Mouse (Mus musculus) ovary, postnatal 10 days (tissue): ENCODE data around the gene Vps25.

Experiments
- DNase-seq: peaks from one replicate; pipeline ENCODE4 v3.0.0; 2022; ENCODE audit warnings: low spot score

Gene Vps25

GRCm38 (mm10) chr11:101276319-101277070, 23.0 kb downstream of the Vps25 start:
- no peak for DNase-seq

DNA sequence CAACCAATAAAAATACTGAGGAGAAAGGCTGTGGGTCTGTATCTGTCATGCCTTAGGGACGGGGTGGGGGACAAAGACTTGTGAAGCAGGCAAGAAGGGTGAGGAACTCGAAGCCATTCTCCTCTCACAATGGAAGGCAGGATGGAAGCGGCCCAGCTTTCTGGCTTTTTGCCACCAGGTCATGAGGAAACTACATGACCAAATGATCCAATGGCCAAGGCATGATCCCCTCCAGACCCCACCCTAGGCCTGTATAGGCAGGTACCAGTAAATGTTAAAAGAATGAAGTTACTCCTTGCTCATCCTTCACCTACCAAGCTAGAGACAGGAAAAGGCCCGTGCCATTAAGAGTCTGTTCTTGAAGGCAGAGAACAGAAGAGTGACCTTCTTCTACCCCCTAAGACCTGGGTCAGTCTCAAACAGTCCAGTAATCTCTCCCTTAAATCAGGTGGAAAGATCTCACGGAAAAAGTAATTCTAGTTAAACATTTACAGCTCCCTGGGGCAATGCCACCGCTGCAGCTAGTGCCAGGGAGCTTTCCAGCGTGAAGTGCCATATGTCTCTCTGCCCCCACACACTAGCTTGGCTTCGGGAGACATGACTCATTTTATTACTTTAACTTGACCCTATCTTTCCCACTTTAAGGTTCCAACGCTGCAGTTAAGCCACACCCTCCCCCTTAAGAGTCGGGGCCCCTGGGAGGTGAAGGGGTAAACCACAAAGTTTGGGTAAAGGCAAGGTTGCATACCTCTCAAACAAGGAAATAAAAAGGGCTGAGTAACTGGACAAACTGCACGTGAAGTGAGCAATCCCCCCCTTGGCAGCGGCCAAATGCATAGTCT, 24.1 kb downstream of the Vps25 start:
- DNase-seq, result no peak

- DNase-seq, result peak; percentile 63
Observed at GRCm38 (mm10) chr11:101278223-101279192, 25.0 kb downstream of the Vps25 start, which contains the start of the genes Cntd1 and Coa3. TSS of gene Cntd1 (plus strand) at chr11:101279012. TSS of gene Coa3 (minus strand) at chr11:101279114.

GRCm38 (mm10) chr11:101279193-101279569, 25.7 kb downstream of the Vps25 start:
- no peak for DNase-seq

DNA sequence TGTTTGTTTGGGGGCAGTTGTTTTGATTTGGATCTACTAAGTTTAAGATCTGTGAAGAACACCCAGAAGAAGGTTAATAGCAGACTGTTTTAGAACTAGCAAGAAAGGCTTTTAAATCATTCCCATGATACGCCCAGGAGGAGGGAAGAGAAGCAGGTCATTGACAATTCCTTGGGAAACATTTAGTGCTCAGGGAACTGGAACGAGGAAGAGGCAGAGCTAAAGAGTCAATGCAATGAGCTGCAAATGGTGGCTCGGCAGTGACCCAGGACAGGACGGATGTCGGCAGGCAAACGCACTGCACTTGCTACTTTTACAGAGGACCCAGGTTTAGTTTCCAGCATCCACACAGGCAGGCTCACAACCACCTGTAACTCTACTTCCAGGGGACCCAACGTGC, 27.3 kb downstream of the Vps25 start:
- no peak for DNase-seq

DNA sequence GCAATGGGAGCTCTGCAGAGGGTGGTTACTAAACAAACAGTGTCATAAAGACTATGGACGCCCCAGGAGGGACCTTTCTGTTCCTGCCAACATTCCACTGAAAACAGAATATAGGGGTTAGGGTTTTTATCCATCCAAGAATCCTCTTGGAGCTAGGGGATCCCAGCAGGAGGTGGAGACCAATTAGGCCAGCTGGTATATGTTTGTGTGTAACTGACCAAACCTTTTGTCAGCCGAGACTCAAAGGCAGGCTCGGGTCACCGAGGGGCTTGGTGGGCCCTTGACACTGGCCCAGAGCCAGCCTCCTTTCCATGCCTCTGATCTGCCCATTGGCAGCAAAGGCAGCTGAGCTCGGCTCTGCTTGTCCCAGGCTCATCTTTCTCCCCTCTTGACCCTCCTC, 29.4 kb downstream of the Vps25 start:
- no peak for DNase-seq

GRCm38 (mm10) chr11:101283805-101284204, 30.3 kb downstream of the Vps25 start:
- DNase-seq, result no peak

- no peak for DNase-seq
Observed at GRCm38 (mm10) chr11:101287306-101287705, 33.8 kb downstream of the Vps25 start.

DNA sequence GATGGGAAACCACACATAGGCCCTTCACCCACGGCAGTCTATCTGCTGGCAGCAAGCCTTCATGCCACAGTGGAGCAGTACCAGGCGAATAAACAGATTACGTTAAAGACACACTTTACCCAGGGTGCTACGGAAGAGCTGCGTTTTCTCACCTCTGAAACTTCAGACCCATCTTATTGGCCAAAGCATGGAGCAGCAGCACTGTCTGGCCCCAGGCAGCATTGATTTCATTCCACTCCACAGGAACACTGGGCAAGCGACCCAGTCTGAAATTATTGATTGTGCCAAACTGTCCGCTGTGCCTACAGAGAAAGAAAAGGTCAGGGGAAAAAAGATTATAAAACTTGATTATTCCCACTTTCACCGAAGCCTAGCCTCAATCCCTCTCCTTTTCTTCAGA, 37.7 kb downstream of the Vps25 start:
- DNase-seq, result no peak

DNA sequence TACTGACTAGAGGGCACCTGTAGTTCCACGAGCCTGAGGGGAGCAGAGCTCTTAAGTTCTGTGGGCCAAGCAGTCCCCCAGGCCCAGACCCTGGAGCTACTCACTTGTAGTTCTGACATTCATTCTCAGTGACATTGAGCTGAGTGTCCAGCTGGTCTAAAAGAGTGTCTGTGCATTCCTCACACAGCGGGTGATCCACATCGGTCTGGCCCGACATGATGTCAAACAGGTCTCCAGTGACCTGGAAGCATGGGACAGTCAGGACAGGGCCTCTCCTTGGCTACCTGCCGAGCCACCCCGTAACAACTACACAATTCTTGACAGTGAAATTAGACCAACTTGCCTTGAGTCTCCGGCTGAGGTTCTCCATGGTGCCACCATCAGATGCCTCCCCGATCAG, 41.7 kb downstream of the Vps25 start:
- DNase-seq, result no peak

- no peak for DNase-seq
Observed at GRCm38 (mm10) chr11:101300881-101301280, 47.4 kb downstream of the Vps25 start.

DNA sequence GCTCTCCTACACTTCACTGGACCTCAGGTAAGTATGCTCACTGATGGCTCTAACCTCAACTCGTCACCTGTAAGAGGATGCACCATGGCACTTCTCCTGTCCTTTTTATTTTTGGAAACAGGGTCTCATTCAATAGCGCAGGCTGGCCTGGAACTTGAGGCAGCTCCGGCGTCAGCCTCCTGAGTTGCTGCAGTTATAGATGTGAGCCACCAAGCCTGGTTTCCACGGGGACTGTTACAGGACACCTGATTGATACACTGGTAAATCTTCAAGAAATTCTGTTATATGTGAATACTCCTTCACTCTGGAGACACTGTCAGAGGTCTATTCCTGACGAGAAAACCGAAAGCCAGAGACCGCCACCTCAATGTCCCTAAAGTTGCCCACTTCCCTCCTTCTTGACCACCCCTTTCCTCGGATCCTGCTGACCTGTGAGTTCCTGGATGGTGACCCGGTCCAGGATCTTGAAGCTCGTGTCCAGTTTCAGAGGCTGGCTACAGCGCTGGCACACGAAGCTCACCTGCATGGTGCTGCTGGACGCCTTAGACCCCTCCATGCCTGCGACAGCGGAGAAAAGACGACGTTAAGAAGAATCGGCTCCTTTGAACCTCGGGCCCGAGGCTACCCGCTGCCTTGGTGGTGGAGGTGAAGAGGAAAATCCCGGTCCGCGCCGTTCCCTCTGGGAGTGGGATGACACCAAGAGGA, 47.9 kb downstream of the Vps25 start:
- no peak for DNase-seq

DNA sequence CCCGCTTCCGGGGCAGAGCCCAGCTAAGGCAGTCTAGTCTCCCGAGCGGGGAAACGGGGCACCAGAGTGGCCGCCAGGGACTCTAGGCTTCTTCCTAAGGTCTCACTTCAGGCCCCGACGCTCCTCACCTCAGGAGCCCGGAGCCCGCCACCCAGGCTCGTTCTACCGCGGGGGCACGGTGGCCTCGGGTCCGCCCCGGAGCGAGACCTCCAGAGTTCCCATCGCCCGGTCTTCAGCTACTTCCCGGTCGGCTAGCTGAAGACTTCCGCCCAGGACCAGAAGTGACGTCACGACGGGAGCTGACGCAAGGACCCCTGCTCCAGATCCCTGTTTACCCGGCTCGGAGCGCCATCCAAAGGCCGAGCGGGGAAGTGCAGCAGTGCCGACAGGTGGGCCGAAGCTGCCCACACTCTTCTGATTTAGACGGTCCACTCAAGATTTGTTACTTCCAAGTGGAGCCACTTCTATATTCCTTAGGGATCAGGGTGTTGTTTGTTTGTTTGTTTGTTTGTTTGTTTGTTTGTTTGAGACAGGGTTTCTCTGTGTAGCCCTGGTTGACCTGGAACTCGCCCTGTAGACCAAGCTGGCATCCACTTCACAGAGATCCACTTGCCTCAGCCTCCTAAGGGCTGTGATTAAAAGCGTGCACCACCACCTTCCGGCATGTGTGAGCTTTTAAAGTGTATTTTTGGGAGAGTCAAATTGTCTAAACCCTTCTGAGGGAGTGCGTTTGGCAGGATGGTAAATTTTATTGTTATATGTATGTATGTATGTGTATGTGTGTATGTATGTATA, 48.7 kb downstream of the Vps25 start, which contains the start of gene Becn1:
Becn1 (minus strand) TSS at position 283 of the 795 bp plus-strand sequence.
- peak; percentile 95 for DNase-seq

DNA sequence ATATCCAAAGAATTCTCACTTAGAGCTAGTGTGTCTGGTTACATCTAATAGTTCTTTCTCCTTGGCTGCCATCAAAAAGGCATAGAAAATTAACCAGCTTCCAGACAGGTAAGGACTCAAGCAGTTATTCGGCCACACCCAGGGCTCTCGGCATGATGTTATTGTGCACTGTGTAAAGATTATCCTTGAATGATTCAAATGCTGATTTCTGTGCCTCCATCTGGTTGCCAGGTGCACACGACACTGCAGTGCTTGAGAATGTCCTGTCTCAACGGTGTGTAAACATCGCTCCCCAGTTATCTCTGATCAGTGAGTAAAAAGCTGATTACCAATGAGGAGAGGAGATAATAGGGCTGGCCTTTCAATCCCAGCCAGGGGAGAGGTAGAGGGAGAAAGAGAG, 54.2 kb downstream of the Vps25 start:
- no peak for DNase-seq
